Mouse (Mus musculus) midbrain, embryonic 14.5 days (tissue): Measurements from ENCODE around the gene Col2a1. TPM values are rescaled to one million over a fixed set of nuclear protein-coding genes. Genes with fewer than 3 reads are reported as not detected.

Experiments
- ATAC-seq: fragments of 200-750 bp; cut with Nextera tagmentation; 2 replicates; pipeline ENCODE4 v1.8.0; 2017; ENCODE audit warnings: moderate number of reproducible peaks, moderate library complexity; ENCODE audit not compliant: low FRiP score, low TSS enrichment
- DNase-seq: peaks from one replicate; pipeline ENCODE4 v3.0.0-alpha.2; 2015
- H3K27ac ChIP-seq: fragments of 300-500 bp; sonication (generic); replicated peaks from 2 replicates; pipeline ENCODE4 v1.5.1; 2014; ENCODE audit warnings: mild to moderate bottlenecking, low read depth, low read length, moderate library complexity
- H3K27me3 ChIP-seq: fragments of 300-500 bp; sonication (generic); 2 replicates; pipeline ENCODE4 v1.6.1; 2014; ENCODE audit warnings: low read length, control low read depth, mixed read lengths; ENCODE audit not compliant: control insufficient read depth, insufficient read depth
- H3K36me3 ChIP-seq: fragments of 300-500 bp; sonication (generic); 2 replicates; pipeline ENCODE4 v1.6.1; 2014; ENCODE audit warnings: low read length, control low read depth; ENCODE audit not compliant: control insufficient read depth, insufficient read depth
- H3K4me1 ChIP-seq: fragments of 300-500 bp; sonication (generic); 2 replicates; pipeline ENCODE4 v1.6.1; 2014; ENCODE audit warnings: mild to moderate bottlenecking, antibody characterized with exemption, low read length, control low read depth; ENCODE audit not compliant: control insufficient read depth, insufficient read depth
- H3K4me2 ChIP-seq: fragments of 300-500 bp; sonication (generic); 2 replicates; pipeline ENCODE4 v1.6.1; 2014; ENCODE audit warnings: mild to moderate bottlenecking, low read length, moderate library complexity
- H3K4me3 ChIP-seq: fragments of 300-500 bp; sonication (generic); replicated peaks from 2 replicates; pipeline ENCODE4 v1.5.1; 2014; ENCODE audit warnings: low read depth, low read length
- H3K9ac ChIP-seq: fragments of 300-500 bp; sonication (generic); replicated peaks from 2 replicates; pipeline ENCODE4 v1.6.1; 2014; ENCODE audit warnings: mild to moderate bottlenecking, low read length, moderate library complexity
- H3K9me3 ChIP-seq: fragments of 300-500 bp; sonication (generic); 2 replicates; pipeline ENCODE4 v1.6.1; 2016; ENCODE audit warnings: low read length, control low read depth, mixed read lengths; ENCODE audit not compliant: control insufficient read depth
- WGBS: fragments of 180-500 bp; shearing (Covaris S2); extraction: QIAGEN DNeasy Blood & Tissue Kit; methylation state at CpG from one replicate; pipeline ENCODE4 v1.1.7; 2014; 5-methylcytosine and 5-hydroxymethylcytosine counted together
- polyA plus RNA-seq: library from polyadenylated mRNA; unstranded; fragments of >200 nt; fragmentation: Nextera tagmentation; extraction: Ambion mirVana; gene quantifications from 2 replicates; pipeline ENCODE4 v1.2.1, GENCODE M21; 2014

The Col2a1 gene
- 39.3 and 45.2 TPM in 2 replicates for polyA plus RNA-seq

- peak within 1 kb of the TSS; percentile 86 for H3K27ac ChIP-seq
- WGBS = under 1% methylated on average over 53 of the region's 59 CpGs
- peak within 1 kb of the TSS; percentile 42 for H3K4me3 ChIP-seq
- peak within 1 kb of the TSS; percentile 66 for H3K9ac ChIP-seq
- no peaks in the 10 kb centered on the region for H3K36me3 ChIP-seq
- peak; percentile 22; the same call in 1 of the 2 replicates for ATAC-seq
- DNase-seq = peak; percentile 74
- H3K9me3 ChIP-seq = no peaks in the 10 kb centered on the region
- peak within 1 kb of the TSS; percentile 90 for H3K4me2 ChIP-seq
- H3K4me1 ChIP-seq = peaks cover 56% of the 10 kb centered on the region
- H3K27me3 ChIP-seq = peaks cover 13% of the 10 kb centered on the region
Observed at GRCm38 (mm10) chr15:98003822-98004739, at the start of gene Col2a1. TSS of gene Col2a1 (minus strand) at chr15:98004695.

- Histone ChIP-seq H3K27ac (no peak overlapping the region), H3K27me3 (no peaks in the 10 kb centered on the region), H3K4me3 (no peak overlapping the region), H3K4me2 (no peak overlapping the region), H3K4me1 (no peaks in the 10 kb centered on the region), H3K9ac (no peak overlapping the region), H3K36me3 (peaks cover 44% of the 10 kb centered on the region), H3K9me3 (no peaks in the 10 kb centered on the region)
- DNase-seq (no peak), ATAC-seq (no peak)
- 97% methylated on average over 5 of the region's 5 CpGs for WGBS
Observed at GRCm38 (mm10) chr15:98051685-98052084, 47.2 kb upstream of the Col2a1 start.

GRCm38 (mm10) chr15:98048918-98049700, 44.6 kb upstream of the Col2a1 start:
- no peak overlapping the region for H3K27ac ChIP-seq
- no peaks in the 10 kb centered on the region for H3K27me3 ChIP-seq
- no peak overlapping the region for H3K4me2 ChIP-seq
- H3K9me3 ChIP-seq = no peaks in the 10 kb centered on the region
- ATAC-seq (no peak), DNase-seq (no peak)
- peaks cover 61% of the 10 kb centered on the region for H3K36me3 ChIP-seq
- H3K4me1 ChIP-seq = no peaks in the 10 kb centered on the region
- H3K9ac ChIP-seq = no peak overlapping the region
- no peak overlapping the region for H3K4me3 ChIP-seq
- 94% methylated on average over 13 of the region's 13 CpGs for WGBS

GRCm38 (mm10) chr15:98044387-98044786, 39.9 kb upstream of the Col2a1 start:
- H3K27me3 ChIP-seq = no peaks in the 10 kb centered on the region
- no peak for ATAC-seq
- H3K4me2 ChIP-seq = no peak overlapping the region
- H3K9ac ChIP-seq = no peak overlapping the region
- peaks cover 83% of the 10 kb centered on the region for H3K36me3 ChIP-seq
- H3K4me3 ChIP-seq = no peak overlapping the region
- H3K9me3 ChIP-seq = no peaks in the 10 kb centered on the region
- H3K4me1 ChIP-seq = no peaks in the 10 kb centered on the region
- H3K27ac ChIP-seq = no peak overlapping the region
- 94% methylated on average over 5 of the region's 5 CpGs for WGBS
- no peak for DNase-seq

GRCm38 (mm10) chr15:98043967-98044366, 39.5 kb upstream of the Col2a1 start:
- Histone ChIP-seq H3K9me3 (no peaks in the 10 kb centered on the region), H3K4me1 (no peaks in the 10 kb centered on the region), H3K27ac (no peak overlapping the region), H3K27me3 (no peaks in the 10 kb centered on the region), H3K36me3 (peaks cover 84% of the 10 kb centered on the region), H3K4me2 (no peak overlapping the region), H3K4me3 (no peak overlapping the region), H3K9ac (no peak overlapping the region)
- no peak for DNase-seq
- ATAC-seq = no peak
- 96% methylated on average over 6 of the region's 6 CpGs for WGBS

- 92% methylated on average over 12 of the region's 12 CpGs for WGBS
- DNase-seq (no peak), ATAC-seq (no peak)
- Histone ChIP-seq H3K9me3 (no peaks in the 10 kb centered on the region), H3K27me3 (no peaks in the 10 kb centered on the region), H3K4me1 (no peaks in the 10 kb centered on the region), H3K9ac (no peak overlapping the region), H3K4me2 (no peak overlapping the region), H3K27ac (no peak overlapping the region), H3K36me3 (peaks cover 87% of the 10 kb centered on the region), H3K4me3 (no peak overlapping the region)
Observed at GRCm38 (mm10) chr15:98042508-98042907, 38.0 kb upstream of the Col2a1 start.

- no peak overlapping the region for H3K9ac ChIP-seq
- ATAC-seq (no peak), DNase-seq (no peak)
- H3K36me3 ChIP-seq = peaks cover 70% of the 10 kb centered on the region
- no peak overlapping the region for H3K4me2 ChIP-seq
- no peak overlapping the region for H3K4me3 ChIP-seq
- H3K4me1 ChIP-seq = no peaks in the 10 kb centered on the region
- no peaks in the 10 kb centered on the region for H3K27me3 ChIP-seq
- H3K9me3 ChIP-seq = no peaks in the 10 kb centered on the region
- no peak overlapping the region for H3K27ac ChIP-seq
- WGBS = 93% methylated on average over 10 of the region's 10 CpGs
Observed at GRCm38 (mm10) chr15:98039682-98040081, 35.2 kb upstream of the Col2a1 start.

- H3K9me3 ChIP-seq = no peaks in the 10 kb centered on the region
- no peaks in the 10 kb centered on the region for H3K27me3 ChIP-seq
- peaks cover 41% of the 10 kb centered on the region for H3K36me3 ChIP-seq
- no peak overlapping the region for H3K4me2 ChIP-seq
- 94% methylated on average over 5 of the region's 5 CpGs for WGBS
- no peak overlapping the region for H3K4me3 ChIP-seq
- no peak overlapping the region for H3K9ac ChIP-seq
- no peak for DNase-seq
- H3K27ac ChIP-seq = no peak overlapping the region
- no peak for ATAC-seq
- H3K4me1 ChIP-seq = no peaks in the 10 kb centered on the region
Observed at GRCm38 (mm10) chr15:98036578-98036977, 32.1 kb upstream of the Col2a1 start.
